Mouse (Mus musculus) lung, embryonic 14.5 days (tissue): ENCODE measurements around the gene Robo3. TPM values are rescaled to one million over a fixed set of nuclear protein-coding genes. Genes with fewer than 3 reads are reported as not detected.
A peak's percentile ranks its signal among the peaks of the same experiment; 100 is the strongest.

ENCODE experiments used
- ATAC-seq: fragments of 200-750 bp; cut with Nextera tagmentation; 2 replicates; pipeline ENCODE4 v1.8.0; 2017; ENCODE audit warnings: mild to moderate bottlenecking, moderate TSS enrichment, moderate library complexity; ENCODE audit not compliant: insufficient read depth
- DNase-seq: peaks from one replicate; pipeline ENCODE4 v3.0.0-alpha.2; 2015
- H3K27ac ChIP-seq: fragments of 300-500 bp; sonication (generic); 2 replicates; pipeline ENCODE4 v1.5.1; 2014; ENCODE audit warnings: low read depth, mild to moderate bottlenecking, moderate library complexity
- H3K27me3 ChIP-seq: fragments of 300-500 bp; sonication (generic); 2 replicates; pipeline ENCODE4 v1.6.1; 2014; ENCODE audit warnings: low read length, control low read depth; ENCODE audit not compliant: insufficient read depth
- H3K36me3 ChIP-seq: fragments of 300-500 bp; sonication (generic); 2 replicates; pipeline ENCODE4 v1.6.1; 2014; ENCODE audit warnings: control low read depth; ENCODE audit not compliant: insufficient read depth
- H3K4me1 ChIP-seq: fragments of 300-500 bp; sonication (generic); 2 replicates; pipeline ENCODE4 v1.6.1; 2014; ENCODE audit warnings: antibody characterized with exemption, control low read depth; ENCODE audit not compliant: insufficient read depth
- H3K4me2 ChIP-seq: fragments of 300-500 bp; sonication (generic); 2 replicates; pipeline ENCODE4 v1.6.1; 2014; ENCODE audit warnings: mild to moderate bottlenecking
- H3K4me3 ChIP-seq: fragments of 300-500 bp; sonication (generic); 2 replicates; pipeline ENCODE4 v1.5.1; 2014; ENCODE audit warnings: low read depth, low read length
- H3K9ac ChIP-seq: fragments of 300-500 bp; sonication (generic); 2 replicates; pipeline ENCODE4 v1.6.1; 2014
- H3K9me3 ChIP-seq: fragments of 300-500 bp; sonication (generic); 2 replicates; pipeline ENCODE4 v1.6.1; 2016; ENCODE audit warnings: low read depth, low read length, control low read depth
- CTCF ChIP-seq: IDR thresholded peaks from 2 replicates; pipeline ENCODE4 v1.5.1; 2016; ENCODE audit warnings: antibody characterized with exemption, low read depth
- WGBS: fragments of 180-500 bp; shearing (Covaris S2); extraction: QIAGEN DNeasy Blood & Tissue Kit; methylation state at CpG from one replicate; pipeline ENCODE4 v1.1.7; 2014; 5-methylcytosine and 5-hydroxymethylcytosine counted together
- polyA plus RNA-seq: library from polyadenylated mRNA; unstranded; fragments of >200 nt; fragmentation: Nextera tagmentation; extraction: Ambion mirVana; gene quantifications from 2 replicates; pipeline ENCODE4 v1.2.1, GENCODE M21; 2014

The Robo3 gene
- polyA plus RNA-seq, 1 experiment from 2014 or later: 0.41 TPM

DNA sequence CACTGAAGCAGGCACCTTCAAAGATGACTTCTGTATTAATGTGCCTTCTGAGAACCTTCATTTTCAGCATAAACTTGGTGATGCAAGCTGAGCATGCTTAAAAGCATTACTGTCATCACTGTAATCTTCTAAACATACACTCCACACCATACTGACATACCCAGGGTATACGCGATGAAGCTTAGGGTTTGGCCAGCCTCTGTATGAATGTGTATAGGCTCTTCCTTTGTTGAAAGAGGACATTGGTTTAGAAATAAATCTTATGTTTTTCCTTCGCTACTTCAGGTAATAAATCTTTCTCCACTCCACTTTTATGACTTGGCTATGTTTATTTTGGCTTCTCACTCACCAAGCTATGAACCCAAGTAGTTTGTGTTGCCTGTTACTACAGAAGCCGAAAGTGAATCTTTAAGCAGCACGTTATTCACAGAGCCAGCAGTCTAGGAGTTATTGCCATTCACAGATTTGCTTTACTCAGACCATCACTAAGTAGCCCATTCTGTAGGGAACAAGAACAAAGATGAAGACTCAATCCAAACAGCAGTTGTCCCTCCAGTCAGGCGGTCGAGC lies 61.7 kb downstream of the Robo3 start:
- DNase-seq (no peak), ATAC-seq (no peak)
- TF ChIP-seq CTCF: no peak
- 69% methylated on average over 7 of the region's 7 CpGs for WGBS
- H3K27me3 ChIP-seq: no peaks in the 10 kb centered on the region
- H3K9ac ChIP-seq: no peak overlapping the region
- no peak overlapping the region for H3K4me2 ChIP-seq
- no peak overlapping the region for H3K4me3 ChIP-seq
- H3K27ac ChIP-seq: no peak overlapping the region
- H3K9me3 ChIP-seq: no peaks in the 10 kb centered on the region
- H3K4me1 ChIP-seq: no peaks in the 10 kb centered on the region
- no peaks in the 10 kb centered on the region for H3K36me3 ChIP-seq

DNA sequence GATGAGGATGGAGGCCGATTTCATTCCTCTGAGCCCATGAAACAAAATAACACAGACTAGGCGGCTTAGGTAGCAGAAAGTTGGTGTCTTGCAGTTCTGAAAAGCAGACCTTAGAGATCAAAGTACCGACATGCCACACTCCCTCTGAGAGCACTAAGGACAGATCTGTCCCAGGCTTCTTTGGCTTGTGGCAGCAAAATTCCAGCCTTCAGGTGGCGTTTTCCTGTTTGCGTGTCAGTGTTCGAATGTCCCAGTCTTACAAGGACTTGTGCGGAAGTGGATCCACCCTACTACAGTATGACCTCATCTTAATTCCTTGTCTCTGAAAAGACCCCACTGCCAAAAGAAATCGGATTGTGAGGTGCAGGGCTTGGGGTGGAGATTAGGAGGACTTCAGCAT lies 64.2 kb downstream of the Robo3 start:
- DNase-seq (peak; percentile 60), ATAC-seq (peak; percentile 41; the same call in 1 of the 2 replicates)
- Histone ChIP-seq H3K4me2 (no peak overlapping the region), H3K4me1 (no peaks in the 10 kb centered on the region), H3K9me3 (no peaks in the 10 kb centered on the region), H3K27ac (peak overlapping the region; percentile 67), H3K36me3 (no peaks in the 10 kb centered on the region), H3K27me3 (no peaks in the 10 kb centered on the region), H3K4me3 (no peak overlapping the region), H3K9ac (no peak overlapping the region)
- TF ChIP-seq CTCF: no peak
- WGBS: 61% methylated on average over 8 of the region's 8 CpGs

- peak; percentile 19 for DNase-seq
- TF ChIP-seq CTCF: no peak
- H3K36me3 ChIP-seq: no peaks in the 10 kb centered on the region
- no peaks in the 10 kb centered on the region for H3K4me1 ChIP-seq
- peak overlapping the region; percentile 67 for H3K27ac ChIP-seq
- no peak overlapping the region for H3K4me3 ChIP-seq
- H3K27me3 ChIP-seq: no peaks in the 10 kb centered on the region
- WGBS: 53% methylated on average over 11 of the region's 11 CpGs
- H3K4me2 ChIP-seq: no peak overlapping the region
- no peaks in the 10 kb centered on the region for H3K9me3 ChIP-seq
- no peak overlapping the region for H3K9ac ChIP-seq
- ATAC-seq: no peak
Observed at GRCm38 (mm10) chr9:37368081-37368830, 64.8 kb downstream of the Robo3 start.

DNA sequence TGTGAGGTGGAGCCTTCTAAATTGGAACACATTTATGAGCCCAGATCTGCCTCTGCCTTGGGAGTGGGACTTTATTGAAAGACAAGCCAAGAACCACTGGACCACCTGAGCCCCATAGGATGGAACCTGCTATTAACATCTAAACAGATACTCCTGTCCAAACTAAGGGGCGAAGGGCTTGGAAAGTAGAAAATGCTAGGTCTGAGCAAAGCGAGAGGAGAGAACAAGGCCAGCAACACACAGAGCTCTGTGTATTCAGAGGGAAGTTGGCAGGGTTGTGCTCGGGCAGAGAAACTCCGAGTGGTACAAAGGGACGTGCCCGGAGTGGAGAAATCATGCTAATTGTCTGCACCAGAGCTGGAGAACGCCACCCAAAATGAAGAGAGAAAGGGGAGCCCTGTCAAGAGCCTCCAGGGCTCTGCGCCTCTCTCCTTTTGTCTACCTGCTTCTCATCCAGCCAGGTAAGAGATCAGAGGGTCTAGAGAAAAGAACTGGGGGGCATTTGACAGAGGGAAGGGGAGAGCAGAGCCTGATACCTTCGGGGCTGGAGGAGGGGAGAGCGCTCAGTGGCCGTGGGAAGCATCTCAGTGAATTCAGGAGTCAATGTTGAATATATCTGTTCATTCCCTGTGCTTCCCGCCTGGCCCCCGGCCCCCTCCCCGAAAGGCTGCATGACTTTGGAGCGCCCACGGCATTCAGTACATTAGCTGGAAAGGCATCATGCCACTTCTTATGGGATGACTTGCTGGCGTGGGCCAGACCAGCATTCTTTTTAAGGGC lies 65.6 kb downstream of the Robo3 start, which contains the start of gene Hepacam:
Hepacam (plus strand) TSS at position 51 of the 780 bp plus-strand sequence.
- Histone ChIP-seq H3K36me3 (no peaks in the 10 kb centered on the region), H3K4me1 (no peaks in the 10 kb centered on the region), H3K27me3 (no peaks in the 10 kb centered on the region), H3K9ac (no peak within 1 kb of the TSS), H3K9me3 (no peaks in the 10 kb centered on the region), H3K27ac (no peak within 1 kb of the TSS), H3K4me3 (no peak within 1 kb of the TSS), H3K4me2 (no peak within 1 kb of the TSS)
- DNase-seq (no peak), ATAC-seq (no peak)
- no peak for TF ChIP-seq CTCF
- 76% methylated on average over 17 of the region's 17 CpGs for WGBS

- Histone ChIP-seq H3K4me2 (no peak overlapping the region), H3K4me3 (no peak overlapping the region), H3K4me1 (no peaks in the 10 kb centered on the region), H3K27ac (no peak overlapping the region), H3K9ac (no peak overlapping the region), H3K27me3 (no peaks in the 10 kb centered on the region), H3K9me3 (no peaks in the 10 kb centered on the region), H3K36me3 (no peaks in the 10 kb centered on the region)
- WGBS: 40% methylated on average over 5 of the region's 5 CpGs
- TF ChIP-seq CTCF: no peak
- ATAC-seq (no peak), DNase-seq (peak; percentile 40)
Observed at GRCm38 (mm10) chr9:37365706-37366105, 67.3 kb downstream of the Robo3 start.

Other genes starting within 250 kb of the Robo3 start
- 12.6 and 13.3 TPM in 2 replicates for gene Tmem218, start 225.0 kb downstream of the Robo3 start, polyA plus RNA-seq
- gene Slc37a2, start 177.5 kb downstream of the Robo3 start, polyA plus RNA-seq: 1.4 and 1.8 TPM in 2 replicates
- gene Ccdc15, start 84.8 kb downstream of the Robo3 start, polyA plus RNA-seq: 7.9 and 8.8 TPM in 2 replicates
- gene Hepacam, start 65.9 kb downstream of the Robo3 start, polyA plus RNA-seq: 0.07 TPM in 1 of 2 replicates, not detected in the other
- gene Robo4, start 31.3 kb downstream of the Robo3 start, polyA plus RNA-seq: 22.8 and 25.8 TPM in 2 replicates
- 32.4 and 35.7 TPM in 2 replicates for gene Msantd2, start 56.1 kb upstream of the Robo3 start, polyA plus RNA-seq
- gene Esam, start 94.8 kb upstream of the Robo3 start, polyA plus RNA-seq: 149 and 152 TPM in 2 replicates
- gene Vsig2, start 106.0 kb upstream of the Robo3 start, polyA plus RNA-seq: 17.0 and 18.8 TPM in 2 replicates
- gene Nrgn, start 119.7 kb upstream of the Robo3 start, polyA plus RNA-seq: 6.0 and 7.2 TPM in 2 replicates
- 11.4 and 12.2 TPM in 2 replicates for gene Siae, start 122.5 kb upstream of the Robo3 start, polyA plus RNA-seq
- gene Spa17, start 180.5 kb upstream of the Robo3 start, polyA plus RNA-seq: 7.1 and 7.5 TPM in 2 replicates
- gene Tbrg1, start 224.1 kb upstream of the Robo3 start, polyA plus RNA-seq: 128 and 139 TPM in 2 replicates
- not detected in 2 replicates for gene Panx3, start 236.0 kb upstream of the Robo3 start, polyA plus RNA-seq